Mouse (Mus musculus) stomach, postnatal 0 days (tissue): ENCODE results near the gene Prkca. TPM values are rescaled to one million over a fixed set of nuclear protein-coding genes. Genes with fewer than 3 reads are reported as not detected.

Experiments used
- ATAC-seq: fragments of 200-750 bp; cut with Nextera tagmentation; 2 replicates; pipeline ENCODE4 v1.8.0; 2017; ENCODE audit not compliant: low FRiP score, low TSS enrichment
- DNase-seq: peaks from one replicate; pipeline ENCODE4 v3.0.0-alpha.2; 2016; ENCODE audit warnings: low spot score
- H3K27ac ChIP-seq: fragments of 300-500 bp; sonication (generic); replicated peaks from 2 replicates; pipeline ENCODE4 v1.5.1; 2014; ENCODE audit warnings: mild to moderate bottlenecking, control low read depth
- H3K27me3 ChIP-seq: fragments of 300-500 bp; sonication (generic); 2 replicates; pipeline ENCODE4 v1.6.1; 2014; ENCODE audit warnings: low read length; ENCODE audit not compliant: control insufficient read depth, insufficient read depth
- H3K36me3 ChIP-seq: fragments of 300-500 bp; sonication (generic); 2 replicates; pipeline ENCODE4 v1.6.1; 2014; ENCODE audit warnings: low read length, mixed read lengths; ENCODE audit not compliant: control insufficient read depth, insufficient read depth
- H3K4me1 ChIP-seq: fragments of 300-500 bp; sonication (generic); replicated peaks from 2 replicates; pipeline ENCODE4 v1.6.1; 2014; ENCODE audit warnings: antibody characterized with exemption; ENCODE audit not compliant: control insufficient read depth, insufficient read depth
- H3K4me2 ChIP-seq: fragments of 300-500 bp; sonication (generic); replicated peaks from 2 replicates; pipeline ENCODE4 v1.6.1; 2014; ENCODE audit warnings: low read depth, mild to moderate bottlenecking, control low read depth, moderate library complexity
- H3K4me3 ChIP-seq: fragments of 300-500 bp; sonication (generic); 2 replicates; pipeline ENCODE4 v1.5.1; 2014; ENCODE audit warnings: low read depth, low read length, control low read depth
- H3K9ac ChIP-seq: fragments of 300-500 bp; sonication (generic); 2 replicates; pipeline ENCODE4 v1.6.1; 2014; ENCODE audit warnings: mild to moderate bottlenecking, low read length, control low read depth, mixed read lengths
- H3K9me3 ChIP-seq: fragments of 300-500 bp; sonication (generic); 2 replicates; pipeline ENCODE4 v1.6.1; 2016; ENCODE audit warnings: low read length; ENCODE audit not compliant: control insufficient read depth
- CTCF ChIP-seq: IDR thresholded peaks from 2 replicates; pipeline ENCODE4 v1.5.1; 2016; ENCODE audit warnings: antibody characterized with exemption, low read depth, mild to moderate bottlenecking, moderate library complexity
- EP300 ChIP-seq: optimal IDR thresholded peaks from 2 replicates; pipeline ENCODE3; 2016; ENCODE audit warnings: antibody characterized with exemption
- WGBS: fragments of 180-500 bp; shearing (Covaris S2); extraction: QIAGEN DNeasy Blood & Tissue Kit; methylation state at CpG from one replicate; pipeline ENCODE4 v1.1.7; 2014; 5-methylcytosine and 5-hydroxymethylcytosine counted together
- polyA plus RNA-seq: library from polyadenylated mRNA; unstranded; fragments of >200 nt; fragmentation: Nextera tagmentation; extraction: Ambion mirVana; gene quantifications from 2 replicates; pipeline ENCODE4 v1.2.1, GENCODE M21; 2015

The Prkca gene
- polyA plus RNA-seq, 1 experiment from 2014 or later, result 3.7 TPM

- DNase-seq (no peak), ATAC-seq (no peak)
- no peaks in the 10 kb centered on the region for H3K4me1 ChIP-seq
- no peak overlapping the region for H3K4me2 ChIP-seq
- H3K27ac ChIP-seq, result no peak overlapping the region
- H3K27me3 ChIP-seq, result no peaks in the 10 kb centered on the region
- no peak overlapping the region for H3K9ac ChIP-seq
- H3K9me3 ChIP-seq, result no peaks in the 10 kb centered on the region
- 89% methylated on average over 5 of the region's 5 CpGs for WGBS
- no peak overlapping the region for H3K4me3 ChIP-seq
- TF ChIP-seq CTCF (no peak), EP300 (no peak)
- no peaks in the 10 kb centered on the region for H3K36me3 ChIP-seq
Observed at GRCm38 (mm10) chr11:108118221-108118620, 225.5 kb downstream of the Prkca start.

- no peak for DNase-seq
- Histone ChIP-seq H3K9ac (no peak overlapping the region), H3K4me1 (no peaks in the 10 kb centered on the region), H3K27me3 (no peaks in the 10 kb centered on the region), H3K9me3 (no peaks in the 10 kb centered on the region), H3K4me2 (no peak overlapping the region), H3K27ac (no peak overlapping the region), H3K36me3 (no peaks in the 10 kb centered on the region), H3K4me3 (no peak overlapping the region)
- no peak for ATAC-seq
- TF ChIP-seq CTCF (no peak), EP300 (no peak)
- 67% methylated on average over 10 of the region's 10 CpGs for WGBS
Observed at GRCm38 (mm10) chr11:108117360-108118050, 226.2 kb downstream of the Prkca start.

- DNase-seq (no peak), ATAC-seq (no peak)
- no peak overlapping the region for H3K9ac ChIP-seq
- no peaks in the 10 kb centered on the region for H3K36me3 ChIP-seq
- WGBS, result 91% methylated on average over 3 of the region's 3 CpGs
- no peak overlapping the region for H3K4me2 ChIP-seq
- H3K27me3 ChIP-seq, result no peaks in the 10 kb centered on the region
- no peaks in the 10 kb centered on the region for H3K9me3 ChIP-seq
- no peaks in the 10 kb centered on the region for H3K4me1 ChIP-seq
- no peak overlapping the region for H3K27ac ChIP-seq
- H3K4me3 ChIP-seq, result no peak overlapping the region
- no peak for TF ChIP-seq CTCF
- no peak for TF ChIP-seq EP300
Observed at GRCm38 (mm10) chr11:108114091-108114490, 229.6 kb downstream of the Prkca start.

GRCm38 (mm10) chr11:108112437-108112836 lies 231.3 kb downstream of the Prkca start:
- H3K27me3 ChIP-seq, result no peaks in the 10 kb centered on the region
- DNase-seq (no peak), ATAC-seq (no peak)
- no peaks in the 10 kb centered on the region for H3K36me3 ChIP-seq
- H3K4me2 ChIP-seq, result no peak overlapping the region
- 58% methylated on average over 3 of the region's 3 CpGs for WGBS
- H3K4me3 ChIP-seq, result no peak overlapping the region
- no peak overlapping the region for H3K9ac ChIP-seq
- H3K4me1 ChIP-seq, result no peaks in the 10 kb centered on the region
- TF ChIP-seq CTCF (no peak), EP300 (no peak)
- H3K27ac ChIP-seq, result no peak overlapping the region
- no peaks in the 10 kb centered on the region for H3K9me3 ChIP-seq

GRCm38 (mm10) chr11:108104085-108104484 lies 239.6 kb downstream of the Prkca start:
- no peak for TF ChIP-seq EP300
- TF ChIP-seq CTCF, result no peak
- no peaks in the 10 kb centered on the region for H3K36me3 ChIP-seq
- no peak overlapping the region for H3K4me3 ChIP-seq
- no peaks in the 10 kb centered on the region for H3K27me3 ChIP-seq
- ATAC-seq (no peak), DNase-seq (no peak)
- WGBS, result 88% methylated on average over 6 of the region's 6 CpGs
- H3K9me3 ChIP-seq, result no peaks in the 10 kb centered on the region
- H3K4me2 ChIP-seq, result no peak overlapping the region
- H3K9ac ChIP-seq, result no peak overlapping the region
- no peak overlapping the region for H3K27ac ChIP-seq
- H3K4me1 ChIP-seq, result no peaks in the 10 kb centered on the region

GRCm38 (mm10) chr11:108101280-108101950 lies 242.3 kb downstream of the Prkca start:
- peak; percentile 60 for DNase-seq
- TF ChIP-seq CTCF (peak; percentile 22; the same call in 1 of the 2 replicates), EP300 (no peak)
- 39% methylated on average over 8 of the region's 8 CpGs for WGBS
- no peaks in the 10 kb centered on the region for H3K9me3 ChIP-seq
- ATAC-seq, result peak; percentile 91
- H3K27me3 ChIP-seq, result no peaks in the 10 kb centered on the region
- H3K9ac ChIP-seq, result no peak overlapping the region
- H3K27ac ChIP-seq, result no peak overlapping the region
- no peak overlapping the region for H3K4me2 ChIP-seq
- no peaks in the 10 kb centered on the region for H3K36me3 ChIP-seq
- H3K4me3 ChIP-seq, result no peak overlapping the region
- no peaks in the 10 kb centered on the region for H3K4me1 ChIP-seq
